Mouse (Mus musculus): Measurements from ENCODE around the gene Setd1b. TPM values are rescaled to one million over a fixed set of nuclear protein-coding genes. Genes with fewer than 3 reads are reported as not detected.

Setd1b gene
- polyA plus RNA-seq, 1 experiment = 3.9 TPM

GRCm38 (mm10) chr5:123150641-123151040, 8.6 kb downstream of the Setd1b start:
- H3K27me3 ChIP-seq (ENCODE audit: control insufficient read depth) = no peaks in the 10 kb centered on the region
- peaks cover 72% of the 10 kb centered on the region for H3K4me1 ChIP-seq (ENCODE audit: control insufficient read depth)
- H3K36me3 ChIP-seq (ENCODE audit: control insufficient read depth) = peaks cover 97% of the 10 kb centered on the region
- TF ChIP-seq TAL1 (IDR thresholded peaks at IDR 0.05; ENCODE audit: low read length) = no peak
- TF ChIP-seq GATA1 (IDR thresholded peaks at IDR 0.05; ENCODE audit: low read length) = no peak
- H3K9me3 ChIP-seq (ENCODE audit: control insufficient read depth, low read length) = no peaks in the 10 kb centered on the region
- H3K4me3 ChIP-seq (replicated peaks) = peak overlapping the region; percentile 68

DNA sequence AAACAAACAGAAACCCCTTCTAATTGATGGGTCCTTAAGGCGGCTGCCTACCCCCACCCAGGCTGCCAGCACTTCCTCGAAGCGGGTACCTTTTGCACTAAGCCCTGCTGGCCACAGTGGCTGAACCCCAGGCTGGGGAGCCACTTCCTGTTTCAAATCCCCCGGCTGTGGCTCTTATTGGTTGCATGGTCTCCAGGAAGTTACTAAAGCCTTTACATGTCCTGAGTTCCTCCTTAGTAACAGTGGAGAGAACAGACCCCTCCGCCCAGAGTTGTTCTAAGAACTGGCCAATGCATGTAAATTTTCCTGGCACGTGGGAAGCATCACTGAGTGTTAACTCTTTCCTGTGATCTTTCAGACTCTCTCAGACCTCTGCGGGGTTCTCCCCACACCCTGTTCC, 9.1 kb downstream of the Setd1b start:
- no peak for TF ChIP-seq GATA1 (IDR thresholded peaks at IDR 0.05; ENCODE audit: low read length)
- no peak for TF ChIP-seq TAL1 (IDR thresholded peaks at IDR 0.05; ENCODE audit: low read length)
- H3K9me3 ChIP-seq (ENCODE audit: control insufficient read depth, low read length) = no peaks in the 10 kb centered on the region
- H3K4me1 ChIP-seq (ENCODE audit: control insufficient read depth) = peaks cover 68% of the 10 kb centered on the region
- H3K27me3 ChIP-seq (ENCODE audit: control insufficient read depth) = no peaks in the 10 kb centered on the region
- peak overlapping the region; percentile 68 for H3K4me3 ChIP-seq (replicated peaks)
- peaks cover 96% of the 10 kb centered on the region for H3K36me3 ChIP-seq (ENCODE audit: control insufficient read depth)

- Histone ChIP-seq H3K9me3 (ENCODE audit: control insufficient read depth, low read length) (no peaks in the 10 kb centered on the region), H3K27me3 (ENCODE audit: control insufficient read depth) (no peaks in the 10 kb centered on the region), H3K4me1 (ENCODE audit: control insufficient read depth) (peaks cover 61% of the 10 kb centered on the region), H3K4me3 (replicated peaks) (no peak overlapping the region), H3K36me3 (ENCODE audit: control insufficient read depth) (peaks cover 96% of the 10 kb centered on the region)
- TF ChIP-seq TAL1 (IDR thresholded peaks at IDR 0.05; ENCODE audit: low read length) (no peak), GATA1 (IDR thresholded peaks at IDR 0.05; ENCODE audit: low read length) (no peak)
These were observed 9.8 kb downstream of the Setd1b start for GRCm38 (mm10) chr5:123151707-123152362.

GRCm38 (mm10) chr5:123152901-123153300, 10.9 kb downstream of the Setd1b start:
- Histone ChIP-seq H3K4me1 (ENCODE audit: control insufficient read depth) (peaks cover 51% of the 10 kb centered on the region), H3K36me3 (ENCODE audit: control insufficient read depth) (peaks cover 96% of the 10 kb centered on the region), H3K4me3 (replicated peaks) (no peak overlapping the region), H3K9me3 (ENCODE audit: control insufficient read depth, low read length) (no peaks in the 10 kb centered on the region), H3K27me3 (ENCODE audit: control insufficient read depth) (no peaks in the 10 kb centered on the region)
- TF ChIP-seq TAL1 (IDR thresholded peaks at IDR 0.05; ENCODE audit: low read length) = no peak
- no peak for TF ChIP-seq GATA1 (IDR thresholded peaks at IDR 0.05; ENCODE audit: low read length)

- H3K27me3 ChIP-seq (ENCODE audit: control insufficient read depth) = no peaks in the 10 kb centered on the region
- H3K4me3 ChIP-seq (replicated peaks) = no peak overlapping the region
- peaks cover 25% of the 10 kb centered on the region for H3K4me1 ChIP-seq (ENCODE audit: control insufficient read depth)
- H3K9me3 ChIP-seq (ENCODE audit: control insufficient read depth, low read length) = no peaks in the 10 kb centered on the region
- TF ChIP-seq TAL1 (IDR thresholded peaks at IDR 0.05; ENCODE audit: low read length) (no peak), GATA1 (IDR thresholded peaks at IDR 0.05; ENCODE audit: low read length) (no peak)
- H3K36me3 ChIP-seq (ENCODE audit: control insufficient read depth) = peaks cover 97% of the 10 kb centered on the region
These were observed 13.4 kb downstream of the Setd1b start for GRCm38 (mm10) chr5:123155425-123155824.

DNA sequence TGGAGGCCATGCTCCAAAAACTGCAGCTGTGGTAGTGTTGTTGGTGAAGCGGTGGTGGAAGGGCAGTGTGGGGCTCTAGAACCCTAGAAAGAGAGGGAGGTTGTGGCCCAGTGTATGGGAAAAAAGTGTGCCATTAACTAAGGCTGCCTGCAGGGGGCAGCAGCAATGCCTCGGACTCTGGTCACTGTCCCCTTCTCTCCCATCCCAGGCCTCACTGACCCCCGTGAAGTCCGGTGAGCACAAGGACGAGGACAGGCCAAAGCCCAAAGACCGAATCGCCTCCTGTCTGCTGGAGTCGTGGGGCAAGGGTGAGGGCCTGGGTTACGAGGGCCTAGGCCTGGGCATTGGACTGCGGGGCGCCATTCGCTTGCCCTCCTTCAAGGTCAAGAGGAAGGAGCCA, 14.8 kb downstream of the Setd1b start:
- no peaks in the 10 kb centered on the region for H3K9me3 ChIP-seq (ENCODE audit: control insufficient read depth, low read length)
- peaks cover 97% of the 10 kb centered on the region for H3K36me3 ChIP-seq (ENCODE audit: control insufficient read depth)
- H3K4me3 ChIP-seq (replicated peaks) = no peak overlapping the region

DNA sequence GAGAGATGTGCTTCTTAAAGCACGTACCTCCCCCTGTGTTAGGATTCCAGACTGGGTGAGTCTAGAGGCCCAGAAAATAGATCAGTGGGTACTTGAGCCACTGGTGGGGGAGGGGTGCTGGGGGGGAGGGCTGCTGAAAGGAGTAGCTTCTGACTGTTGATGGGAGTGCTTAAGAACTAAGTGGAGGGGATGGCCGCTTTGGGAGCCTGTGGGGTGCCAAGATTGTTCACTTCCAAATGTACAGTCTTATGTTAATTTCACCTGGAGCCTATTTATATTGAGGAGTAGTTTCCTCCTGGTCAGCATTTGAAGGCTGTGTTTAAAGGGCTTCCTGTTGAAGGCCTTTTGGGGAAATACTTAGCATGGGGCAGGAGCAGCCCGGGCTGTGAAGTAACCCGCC, 16.0 kb downstream of the Setd1b start:
- no peaks in the 10 kb centered on the region for H3K27me3 ChIP-seq (ENCODE audit: control insufficient read depth)
- peaks cover 96% of the 10 kb centered on the region for H3K36me3 ChIP-seq (ENCODE audit: control insufficient read depth)
- H3K4me3 ChIP-seq (replicated peaks) = no peak overlapping the region
- peaks cover 4% of the 10 kb centered on the region for H3K4me1 ChIP-seq (ENCODE audit: control insufficient read depth)
- TF ChIP-seq TAL1 (IDR thresholded peaks at IDR 0.05; ENCODE audit: low read length) (no peak), GATA1 (IDR thresholded peaks at IDR 0.05; ENCODE audit: low read length) (no peak)
- H3K9me3 ChIP-seq (ENCODE audit: control insufficient read depth, low read length) = no peaks in the 10 kb centered on the region

More for the DNA sequence above, 14.8 kb downstream of the Setd1b start:
- Histone ChIP-seq H3K4me1 (ENCODE audit: control insufficient read depth) (peaks cover 12% of the 10 kb centered on the region), H3K27me3 (ENCODE audit: control insufficient read depth) (no peaks in the 10 kb centered on the region)
- TF ChIP-seq GATA1 (IDR thresholded peaks at IDR 0.05; ENCODE audit: low read length) = no peak
- TF ChIP-seq TAL1 (IDR thresholded peaks at IDR 0.05; ENCODE audit: low read length) = no peak

- H3K27me3 ChIP-seq (ENCODE audit: control insufficient read depth) = no peaks in the 10 kb centered on the region
- no peaks in the 10 kb centered on the region for H3K9me3 ChIP-seq (ENCODE audit: control insufficient read depth, low read length)
- TF ChIP-seq TAL1 (IDR thresholded peaks at IDR 0.05; ENCODE audit: low read length) (no peak), GATA1 (IDR thresholded peaks at IDR 0.05; ENCODE audit: low read length) (no peak)
- H3K36me3 ChIP-seq (ENCODE audit: control insufficient read depth) = peaks cover 96% of the 10 kb centered on the region
- no peak overlapping the region for H3K4me3 ChIP-seq (replicated peaks)
- H3K4me1 ChIP-seq (ENCODE audit: control insufficient read depth) = peaks cover 3% of the 10 kb centered on the region
These were observed 17.5 kb downstream of the Setd1b start for GRCm38 (mm10) chr5:123159446-123159845.

GRCm38 (mm10) chr5:123159866-123160265, 17.9 kb downstream of the Setd1b start:
- Histone ChIP-seq H3K4me1 (ENCODE audit: control insufficient read depth) (peaks cover 3% of the 10 kb centered on the region), H3K4me3 (replicated peaks) (no peak overlapping the region), H3K36me3 (ENCODE audit: control insufficient read depth) (peaks cover 96% of the 10 kb centered on the region), H3K27me3 (ENCODE audit: control insufficient read depth) (no peaks in the 10 kb centered on the region), H3K9me3 (ENCODE audit: control insufficient read depth, low read length) (no peaks in the 10 kb centered on the region)
- TF ChIP-seq GATA1 (IDR thresholded peaks at IDR 0.05; ENCODE audit: low read length) (no peak), TAL1 (IDR thresholded peaks at IDR 0.05; ENCODE audit: low read length) (no peak)

- TF ChIP-seq GATA1 (IDR thresholded peaks at IDR 0.05; ENCODE audit: low read length) (no peak), TAL1 (IDR thresholded peaks at IDR 0.05; ENCODE audit: low read length) (no peak)
- H3K27me3 ChIP-seq (ENCODE audit: control insufficient read depth) = no peaks in the 10 kb centered on the region
- no peaks in the 10 kb centered on the region for H3K9me3 ChIP-seq (ENCODE audit: control insufficient read depth, low read length)
- H3K4me3 ChIP-seq (replicated peaks) = no peak overlapping the region
- peaks cover 91% of the 10 kb centered on the region for H3K36me3 ChIP-seq (ENCODE audit: control insufficient read depth)
- H3K4me1 ChIP-seq (ENCODE audit: control insufficient read depth) = peaks cover 2% of the 10 kb centered on the region
These were observed 18.3 kb downstream of the Setd1b start for GRCm38 (mm10) chr5:123160341-123160740.

Measured in erythroblast, embryonic 14.5 days (primary cell).